Mouse (Mus musculus) heart, postnatal 36 days (tissue): ENCODE results near the gene Fhit. TPM values are rescaled to one million over a fixed set of nuclear protein-coding genes. Genes with fewer than 3 reads are reported as not detected.
"Not testable (repeated sequence)": the region's sequence is repeated elsewhere in the genome, so short reads cannot be mapped to it uniquely, and the experiment has no call there.

Experiments used
- DNase-seq, 2 experiments: peaks; one replicate each; pipeline ENCODE4 v3.0.0; 2021 to 2022
- intact Hi-C: fragments of 180-260 bp; cut with DNase I; formaldehyde crosslinking; loops from one replicate; pipeline ENCODE4 v1.15.1; 2025
- total RNA-seq, 2 experiments: library from RNA; stranded (reverse); gene quantifications; 2 replicates each; pipeline ENCODE4 v1.2.3; 2021

The Fhit gene
- total RNA-seq, 2 experiments from 2014 or later: 1.6 to 2.7 TPM

DNA sequence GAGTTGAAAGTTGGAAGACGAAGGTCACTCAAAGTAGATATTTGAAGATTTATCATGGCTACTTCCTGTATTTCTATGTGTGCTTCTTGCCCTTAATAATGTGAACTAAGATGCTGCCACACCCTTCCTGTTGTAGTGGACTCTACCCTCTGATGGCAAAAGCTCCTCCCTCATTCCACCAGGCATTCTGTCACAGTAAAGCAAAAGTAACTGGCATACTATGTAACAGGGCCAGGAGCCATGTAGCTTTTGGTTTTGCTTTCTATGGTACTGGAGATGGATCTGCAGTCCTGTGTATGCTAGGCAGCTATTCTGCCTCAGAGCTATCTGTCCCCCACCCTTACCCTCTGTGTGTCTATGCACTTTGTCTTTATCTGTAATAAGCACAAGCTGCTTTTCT, 220.2 kb downstream of the Fhit start:
- DNase-seq: no peak
- intact Hi-C loops: no loop called here

DNA sequence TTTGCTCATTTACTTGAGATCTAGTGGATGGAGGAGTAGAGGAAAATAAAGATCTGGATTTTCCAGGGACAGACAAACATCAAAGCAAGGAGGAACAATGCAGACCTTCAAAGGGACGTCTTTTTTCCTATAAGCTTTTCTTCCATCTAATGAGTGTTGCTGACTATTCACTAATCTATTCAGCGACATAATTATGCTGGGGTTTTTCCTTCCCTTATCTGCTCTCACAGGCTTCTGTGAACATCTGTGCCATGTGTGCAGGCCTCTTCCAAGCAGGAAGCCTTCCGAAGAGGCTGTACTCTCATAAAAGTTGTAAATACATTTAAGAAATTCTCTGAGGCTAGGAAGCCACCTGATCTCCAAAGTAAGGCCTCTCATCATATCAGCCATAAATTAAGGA, 228.2 kb downstream of the Fhit start:
- intact Hi-C loops: no loop called here
- DNase-seq: no peak

DNA sequence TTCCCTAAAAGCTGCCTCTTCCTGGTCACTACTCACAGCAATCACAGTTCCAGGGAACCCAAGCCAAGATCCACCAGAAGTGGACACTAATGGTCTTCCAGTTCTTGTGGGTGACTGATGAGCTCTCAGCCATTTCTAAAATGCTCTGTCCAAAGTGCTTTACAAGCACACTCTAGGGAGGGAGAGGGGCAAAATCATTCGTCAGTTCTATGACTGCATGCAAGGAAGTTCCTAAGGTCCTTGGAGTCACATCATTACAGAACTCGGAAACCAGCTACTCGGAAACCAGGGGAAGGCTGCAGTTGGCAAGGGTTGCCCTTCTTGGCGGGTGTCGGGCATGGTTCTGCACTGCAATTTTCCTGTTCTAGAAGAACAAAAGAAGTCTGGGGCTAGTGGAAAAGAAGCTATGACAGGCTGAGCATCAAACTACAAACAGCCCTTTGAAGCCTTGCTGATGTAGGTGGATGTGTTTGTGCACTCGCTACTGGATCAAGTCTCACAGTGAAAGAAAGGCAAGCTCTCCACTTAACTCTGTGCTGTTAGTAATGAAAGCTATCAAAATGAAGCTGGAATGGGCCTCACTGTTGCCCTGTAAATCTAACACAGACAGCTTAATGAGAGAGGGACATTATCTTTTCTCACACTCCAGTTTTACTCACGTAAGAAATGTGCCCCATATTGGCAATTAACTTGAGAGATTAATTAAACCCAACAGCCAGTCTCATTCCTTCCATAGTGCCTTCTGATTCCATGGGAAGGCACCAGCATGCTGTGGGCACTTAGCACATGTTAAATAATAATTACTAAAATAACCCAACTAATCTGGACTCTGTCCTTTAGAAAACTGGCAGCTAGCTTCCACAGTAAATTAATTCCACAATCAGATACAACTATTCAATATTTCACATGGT, 243.7 kb downstream of the Fhit start:
- intact Hi-C loops: no loop called here

DNA sequence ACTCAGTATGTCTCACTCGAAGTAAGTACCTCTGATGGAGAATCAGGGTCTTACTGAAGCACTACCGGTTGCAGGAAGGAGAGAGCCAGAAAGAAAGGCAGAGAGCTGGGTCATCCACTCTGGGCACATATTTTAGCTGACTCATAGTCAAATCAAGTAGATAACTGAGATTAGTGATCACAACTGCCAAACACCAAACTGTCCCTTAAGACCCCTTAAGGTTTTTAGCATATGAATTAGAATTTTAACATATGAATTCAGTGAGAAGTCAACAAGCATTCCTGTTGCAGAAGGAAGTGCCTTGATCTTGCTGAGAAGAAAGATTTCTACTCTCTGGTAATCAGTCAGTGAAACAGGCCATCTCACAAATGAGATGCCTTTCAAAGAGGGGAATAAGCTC, 253.8 kb downstream of the Fhit start:
- DNase-seq: no peak
- intact Hi-C loops: no loop called here

More for the DNA sequence above, 243.7 kb downstream of the Fhit start:
- no peak for DNase-seq

DNA sequence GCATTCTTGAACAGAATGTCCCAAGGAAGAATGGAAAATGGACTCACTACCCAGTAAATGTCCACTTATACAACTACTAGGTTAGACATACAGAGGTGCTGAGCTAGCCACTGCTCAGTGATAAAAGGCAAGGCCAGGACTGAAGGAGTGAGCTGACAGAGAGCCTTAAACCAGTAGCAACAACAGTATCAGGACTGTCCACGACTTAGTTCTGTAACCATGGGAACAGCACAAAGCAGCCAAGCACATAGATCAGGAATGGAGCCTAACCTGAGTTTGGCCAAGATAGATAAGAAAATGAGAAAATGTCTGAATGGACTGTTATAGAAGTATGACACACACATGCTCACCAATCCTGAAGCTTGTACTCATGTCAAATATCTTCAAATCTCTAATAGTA, 279.1 kb downstream of the Fhit start:
- intact Hi-C loops: no loop called here
- DNase-seq: no peak

DNA sequence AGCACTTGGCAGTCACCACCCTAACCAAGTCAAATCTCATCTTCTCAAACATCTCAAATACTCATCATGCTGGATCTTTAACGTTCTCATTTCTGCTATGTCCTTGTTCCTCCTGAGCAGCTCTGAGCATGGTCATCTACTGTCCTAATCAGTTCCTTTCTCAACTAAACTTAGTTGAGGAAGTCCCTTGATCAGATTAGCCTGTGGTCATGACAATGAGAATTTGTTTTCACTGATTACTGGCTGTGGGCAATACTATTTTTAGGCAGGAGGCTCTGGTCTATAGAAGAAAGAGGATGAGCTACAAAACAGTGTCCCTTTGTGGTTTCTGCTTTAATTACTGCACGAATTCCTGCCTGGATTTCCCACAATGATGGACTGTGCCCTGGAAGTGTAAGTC, 281.1 kb downstream of the Fhit start:
- no peak for DNase-seq
- intact Hi-C loops: no loop called here

DNA sequence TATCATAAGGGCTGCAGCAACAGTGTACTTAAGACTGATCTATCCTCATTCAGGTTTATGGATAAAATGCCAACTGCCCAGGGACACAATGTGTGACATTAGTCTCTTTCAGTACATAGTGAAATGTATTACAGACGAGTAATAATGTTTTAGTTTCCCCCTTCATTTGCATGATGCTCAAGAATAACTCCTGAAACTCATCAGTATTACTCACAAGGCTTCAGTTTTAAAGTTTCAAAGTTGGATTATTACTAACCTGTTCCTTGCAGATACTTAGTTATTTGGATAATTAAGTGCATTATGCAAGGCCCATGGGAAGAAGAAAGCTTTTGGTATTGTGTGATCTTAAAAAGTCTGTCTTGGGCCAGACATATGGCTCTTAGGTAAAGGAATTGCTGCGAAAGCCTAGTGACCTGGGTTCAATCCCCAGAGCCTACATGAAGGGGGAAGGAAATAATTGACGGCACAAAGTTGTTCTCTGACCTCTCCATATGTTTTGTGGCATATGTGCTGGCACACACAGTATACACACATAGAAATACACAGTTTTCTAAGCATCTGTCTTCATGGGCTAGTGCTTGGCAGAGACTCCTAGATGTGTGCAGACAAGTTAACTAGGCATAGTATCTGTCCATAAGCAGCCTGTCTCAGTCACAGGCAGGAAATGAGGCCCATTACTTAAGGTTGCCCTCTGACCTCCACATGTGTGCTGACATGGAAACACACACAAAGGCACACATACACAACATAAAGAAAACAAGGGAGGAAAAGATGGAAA, 287.1 kb downstream of the Fhit start:
- intact Hi-C loops: no loop called here
- no peak for DNase-seq

DNA sequence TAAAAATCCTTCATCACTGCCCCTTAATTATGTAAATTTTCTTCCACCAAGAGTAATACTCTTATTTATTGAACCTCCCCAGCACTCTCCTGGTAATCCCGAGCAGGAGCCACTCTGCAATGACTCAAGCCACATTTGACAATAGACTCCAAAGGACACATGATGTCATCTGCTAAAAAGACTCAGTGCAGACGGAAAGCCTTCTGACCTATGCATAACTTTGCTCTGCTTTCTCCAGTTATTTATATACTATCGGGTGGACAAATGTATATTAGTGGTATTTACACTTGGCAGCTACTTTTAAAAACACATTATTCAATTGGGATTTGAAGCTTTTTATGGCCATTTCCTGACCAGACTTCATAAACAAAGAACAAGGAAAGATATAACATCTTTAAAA, 304.2 kb downstream of the Fhit start:
- no peak for DNase-seq
- intact Hi-C loops: no loop called here

DNA sequence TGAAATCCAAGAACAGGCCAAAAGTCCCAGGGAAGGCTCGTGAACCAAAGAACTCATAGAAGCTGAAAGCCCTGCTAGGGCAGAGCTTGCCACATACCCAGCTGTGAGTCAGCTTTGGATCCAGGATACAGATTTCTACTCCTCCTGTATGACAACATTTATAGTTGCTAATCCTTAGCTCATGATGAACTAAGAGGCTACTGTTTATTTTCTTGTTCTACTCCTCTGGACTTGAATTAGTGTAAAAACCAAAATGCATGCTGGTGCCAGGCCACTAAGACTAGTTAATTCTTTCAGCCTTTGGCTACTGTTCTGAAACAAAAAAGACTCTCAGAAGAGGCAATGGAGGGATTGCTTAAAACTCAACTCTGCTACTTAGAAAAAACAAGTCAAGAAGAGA, 309.9 kb downstream of the Fhit start:
- no peak for DNase-seq
- intact Hi-C loops: no loop called here

DNA sequence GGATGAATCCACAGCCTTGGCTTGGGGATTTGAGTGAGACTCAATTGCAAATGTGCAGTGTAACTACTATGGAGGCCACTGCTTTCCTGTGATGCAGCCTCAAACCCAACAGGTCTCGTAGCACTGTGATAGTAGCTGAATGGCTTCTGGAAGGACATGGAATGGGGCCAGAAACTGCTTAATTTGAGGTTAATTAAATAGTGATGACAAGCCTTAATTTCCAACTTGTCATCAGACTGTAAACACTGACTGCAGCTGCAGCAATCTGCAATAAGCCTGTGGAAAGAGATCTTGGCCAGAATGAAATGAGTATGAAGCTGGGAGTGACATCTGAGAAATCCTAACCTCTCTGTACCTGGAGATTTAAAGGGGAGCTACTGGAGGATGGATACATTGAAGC, 325.8 kb downstream of the Fhit start:
- intact Hi-C loops: no loop called here
- DNase-seq: no peak

DNA sequence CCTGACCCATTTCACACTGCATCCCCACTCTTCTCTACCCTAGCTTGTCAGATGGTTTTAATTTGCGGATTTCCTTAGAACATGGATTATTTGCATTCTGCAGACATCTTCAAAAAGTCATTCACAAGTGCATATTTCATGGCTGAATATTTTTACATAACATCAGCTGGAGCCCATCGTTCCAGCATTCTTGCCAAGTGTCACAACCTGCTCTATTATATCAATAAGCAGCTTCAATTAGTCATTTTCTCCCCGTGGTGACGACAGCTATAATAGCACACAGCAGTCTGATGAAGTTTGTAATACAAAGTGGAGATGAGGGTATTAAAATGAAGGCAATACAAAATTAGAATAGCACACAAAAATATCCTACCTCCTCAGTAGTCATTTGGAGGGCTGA, 337.0 kb downstream of the Fhit start:
- DNase-seq: no peak
- intact Hi-C loops: no loop called here

DNA sequence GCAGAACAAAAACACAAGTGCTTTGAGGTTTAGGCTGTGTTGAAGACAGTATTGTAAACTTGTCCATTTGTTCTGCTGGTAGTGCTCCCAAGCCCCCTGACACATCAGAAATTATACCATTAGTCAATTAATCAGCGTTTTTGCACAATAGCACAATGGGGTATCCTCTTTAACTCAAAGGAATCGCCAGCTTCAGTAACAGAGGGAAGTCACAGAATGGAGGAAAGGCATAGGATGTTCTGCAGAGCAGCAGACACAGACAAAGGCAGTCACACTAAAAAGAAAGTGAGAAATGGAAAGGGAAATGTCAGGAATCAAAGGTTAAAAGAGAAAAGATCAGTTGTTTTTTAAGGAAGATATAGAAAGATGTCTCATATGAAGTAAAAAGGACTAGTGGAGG, 348.3 kb downstream of the Fhit start:
- no peak for DNase-seq
- intact Hi-C loops: no loop called here

DNA sequence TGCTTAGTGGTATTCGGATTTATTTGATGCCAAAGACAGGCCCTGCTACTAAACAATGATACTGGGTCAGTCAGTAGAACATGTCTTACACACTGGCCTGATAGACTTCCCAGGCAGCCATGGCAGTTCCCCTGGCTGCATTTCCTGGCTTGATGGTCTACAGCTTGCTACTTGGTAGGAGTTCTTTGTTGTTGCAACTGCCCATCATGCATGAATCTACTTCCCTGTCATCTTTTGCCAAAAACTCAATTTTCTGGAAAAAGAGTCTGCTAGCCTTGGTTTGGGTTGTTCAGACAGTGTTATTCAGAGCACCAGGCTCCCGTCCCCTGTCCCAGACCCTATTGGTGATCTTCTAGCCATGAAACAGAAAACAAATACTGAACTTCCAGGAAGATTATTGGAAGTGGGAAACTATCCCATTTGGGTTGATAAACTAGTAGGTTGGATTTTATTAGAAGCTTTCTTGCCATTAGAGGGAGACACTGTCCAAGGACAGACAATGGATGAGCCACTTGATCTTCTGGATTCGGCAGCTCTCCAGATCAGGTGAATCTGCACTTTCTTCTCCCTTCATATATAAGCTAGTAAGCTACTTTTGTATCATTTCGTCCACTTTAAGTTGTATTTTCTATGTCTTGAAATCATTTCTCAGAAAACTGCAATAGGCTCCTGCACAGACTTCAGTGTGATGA, 363.2 kb downstream of the Fhit start:
- no peak for DNase-seq
- intact Hi-C loops: no loop called here

DNA sequence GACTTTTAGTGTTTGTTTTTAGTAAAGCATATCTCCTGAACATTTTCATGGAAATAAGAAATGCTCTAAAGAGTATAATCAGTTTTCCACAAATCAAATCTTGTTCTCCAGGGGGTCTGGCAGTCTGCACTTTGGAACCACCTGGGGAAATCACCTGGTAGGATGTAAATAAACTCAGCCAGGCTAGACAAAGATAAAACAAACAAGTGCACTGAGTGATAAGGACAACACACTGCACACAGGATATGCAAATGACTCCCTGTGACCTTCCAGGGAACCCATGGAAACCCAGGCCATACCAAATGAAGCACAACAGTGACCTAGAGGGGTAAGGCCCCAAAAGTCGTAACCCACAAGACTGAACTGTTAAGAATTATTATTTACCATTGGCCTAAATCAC, 364.2 kb downstream of the Fhit start:
- DNase-seq: no peak
- intact Hi-C loops: no loop called here

DNA sequence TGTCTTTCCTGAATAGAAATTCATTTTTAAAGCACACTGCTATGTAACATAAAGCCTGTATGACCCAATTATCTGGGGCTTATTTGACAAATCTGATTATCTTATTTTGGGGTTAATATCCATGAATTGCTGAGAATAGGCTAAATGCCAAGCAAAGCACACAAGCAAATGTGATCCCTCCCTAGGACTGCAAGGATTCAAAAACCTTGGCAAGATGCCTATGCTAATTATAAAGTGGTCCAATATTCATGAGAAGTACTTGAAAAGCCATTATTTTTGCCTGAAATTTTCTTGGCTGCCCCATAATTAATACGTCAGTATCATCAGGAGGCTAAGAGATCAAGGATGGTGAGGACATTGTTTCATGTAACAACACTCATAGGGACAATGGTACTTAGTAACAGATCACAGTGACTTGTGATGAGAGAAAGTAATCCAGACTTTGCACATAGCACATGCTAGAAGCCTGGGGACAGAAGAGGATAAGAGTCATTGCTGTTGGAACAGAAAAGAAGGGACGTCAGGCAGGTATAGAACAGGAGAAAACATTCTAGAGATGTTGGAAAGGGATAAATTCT, 366.2 kb downstream of the Fhit start:
- no peak for DNase-seq
- intact Hi-C loops: no loop called here

DNA sequence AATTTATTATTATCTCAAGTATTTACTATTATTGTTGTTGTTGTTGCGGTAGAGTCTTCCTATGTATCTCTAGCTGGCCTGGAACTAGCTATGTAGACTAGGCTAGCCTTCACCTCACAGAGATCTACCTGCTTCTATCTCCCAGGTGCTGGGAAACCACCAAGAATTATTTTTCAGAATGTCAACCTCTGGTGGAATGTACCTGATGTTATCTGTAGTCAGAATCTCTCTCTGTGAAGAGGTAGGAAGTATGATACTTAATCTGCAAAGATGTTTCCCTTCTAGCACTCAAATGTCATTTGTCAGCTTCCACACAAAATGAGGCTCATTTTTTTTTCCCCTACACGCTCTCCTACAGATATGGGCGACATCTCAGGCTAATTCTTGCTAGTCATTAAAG, 377.9 kb downstream of the Fhit start:
- intact Hi-C loops: no loop called here
- no peak for DNase-seq

DNA sequence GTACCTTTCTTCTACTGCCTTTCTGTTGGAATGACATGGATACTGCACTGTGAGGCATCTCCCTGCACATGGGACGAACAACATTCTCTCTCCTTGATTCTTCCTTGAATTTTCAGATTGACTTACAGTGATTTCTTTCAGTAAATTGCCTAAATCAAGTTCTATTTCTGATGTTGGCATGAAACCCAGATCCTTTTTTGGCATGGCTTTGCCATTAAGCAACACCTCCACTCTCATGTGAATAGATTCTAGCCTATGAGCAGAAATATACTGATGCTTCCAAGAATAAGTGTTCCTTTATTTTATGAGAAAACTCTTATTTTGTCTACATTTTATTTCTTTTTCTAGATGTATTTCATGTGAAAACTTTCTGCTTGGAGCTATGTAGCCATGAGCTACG, 383.1 kb downstream of the Fhit start:
- intact Hi-C loops: no loop called here
- no peak for DNase-seq

DNA sequence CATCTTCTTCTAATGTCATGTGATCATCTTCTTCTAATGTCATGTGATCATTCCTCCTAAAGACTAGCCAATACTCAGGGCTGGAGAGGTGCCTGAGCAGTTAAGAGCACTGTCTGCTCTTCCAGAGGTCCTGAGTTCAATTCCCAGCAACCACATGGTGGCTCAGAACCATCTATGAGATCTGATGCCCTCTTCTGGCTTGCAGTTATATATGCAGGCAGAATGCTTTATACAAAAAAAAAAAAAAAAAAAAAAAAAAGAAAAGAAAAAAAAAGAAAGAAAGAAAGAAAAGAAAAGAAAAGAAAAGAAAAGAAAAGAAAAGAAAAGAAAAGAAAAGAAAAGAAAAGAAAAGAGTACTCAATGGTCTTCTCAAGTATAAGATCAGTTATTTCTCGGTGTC, 407.0 kb downstream of the Fhit start:
- intact Hi-C loops, DNase-seq: not testable (repeated sequence)

DNA sequence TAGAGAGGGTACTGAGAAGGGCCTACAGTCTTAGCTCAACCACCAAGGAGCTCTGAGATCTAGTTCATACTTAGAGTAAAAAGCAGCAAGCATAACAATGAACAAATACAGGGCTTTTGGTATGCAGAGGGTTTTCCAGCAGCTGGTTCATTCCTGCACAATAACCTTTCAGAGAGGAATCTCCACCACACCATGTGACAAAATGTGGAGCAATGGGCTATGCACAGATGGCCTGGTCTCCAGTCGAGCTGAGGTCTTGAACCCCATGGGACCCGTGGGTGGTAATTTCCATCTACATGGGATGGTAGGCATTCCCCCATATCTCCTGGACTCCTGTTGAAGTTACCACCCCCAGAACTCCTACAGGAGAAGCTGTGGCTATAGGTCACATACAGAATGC, 423.8 kb downstream of the Fhit start:
- DNase-seq: no peak
- intact Hi-C loops: no loop called here

DNA sequence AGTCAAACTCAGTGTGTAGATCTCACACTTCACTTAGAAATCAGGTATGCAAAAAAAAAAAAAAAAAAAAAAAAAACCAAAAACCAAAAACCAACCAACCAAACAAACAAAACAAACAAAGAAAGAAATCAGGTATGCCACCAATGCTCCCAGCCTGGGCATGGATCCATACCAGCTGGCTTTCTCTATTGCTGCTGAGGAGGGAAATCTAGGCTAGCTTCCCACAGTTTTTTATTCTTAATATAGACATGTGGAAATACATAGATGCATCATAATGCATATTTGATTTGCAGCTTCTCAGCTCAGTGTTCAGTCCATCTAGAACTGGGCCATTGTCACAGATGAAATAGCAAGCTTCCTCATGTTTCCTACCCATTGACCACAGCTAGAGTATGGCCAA, 439.3 kb downstream of the Fhit start:
- no peak for DNase-seq
- intact Hi-C loops: no loop called here

DNA sequence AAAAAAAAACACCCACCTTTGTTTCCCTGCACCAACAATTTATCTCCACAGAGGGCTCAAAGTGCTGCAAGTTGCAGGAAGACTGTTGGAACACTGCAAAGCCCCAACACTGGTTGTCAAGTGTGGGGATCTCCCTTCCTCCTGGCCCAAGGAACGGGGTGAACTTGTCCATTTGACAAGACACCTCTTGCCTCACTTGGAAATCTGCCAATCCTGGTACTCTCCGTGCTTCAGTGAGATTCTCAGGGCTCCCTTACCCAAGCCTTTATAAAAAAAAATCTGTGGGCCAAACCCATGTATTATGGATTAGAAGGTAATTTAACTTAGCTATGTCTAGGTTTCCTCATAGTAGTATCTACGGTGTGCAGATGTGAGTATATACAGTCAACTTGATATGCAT, 448.9 kb downstream of the Fhit start:
- DNase-seq: no peak
- intact Hi-C loops: no loop called here
